31 mouse cellular contexts compared by ENCODE assay signal in the genomic region with DNA sequence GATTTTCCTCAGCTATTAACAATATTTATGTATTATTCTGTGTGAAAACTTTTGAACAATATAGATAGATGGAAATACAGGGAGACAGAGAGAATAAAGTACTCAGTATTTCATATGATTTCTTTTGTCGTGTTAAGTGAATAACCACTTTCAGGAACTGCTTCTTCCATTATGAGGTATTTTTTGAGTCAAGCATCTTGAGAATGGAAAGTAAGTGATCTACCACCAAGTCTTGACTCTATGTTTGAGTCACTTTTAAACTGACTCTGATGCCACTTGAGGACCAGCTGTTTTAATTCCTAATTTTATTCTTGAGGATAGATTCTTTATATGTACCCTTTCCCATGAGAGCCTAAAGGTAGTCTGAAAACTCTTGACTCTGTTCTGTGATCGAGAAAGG.
"Had no signal": no experiment of that assay in that cellular context is flagged by ENCODE, and none has a peak within 500 bp of the region (broad histone marks: within the 10 kb centered on the region; RNA-seq: fewer than 3 reads in every experiment).

No protein-coding gene starts in this region.

- H3K27ac ChIP-seq: heart, embryonic 10.5 days; heart, embryonic 13.5 days; heart, embryonic 15.5 days; hindbrain, embryonic 10.5 days; hindbrain, embryonic 12.5 days; hindbrain, embryonic 13.5 days; hindbrain, embryonic 14.5 days; hindbrain, embryonic 15.5 days; hindbrain, postnatal 0 days; intestine, embryonic 15.5 days; kidney, embryonic 15.5 days; kidney, postnatal 0 days; layer of hippocampus, adult 2 months; left cerebral cortex, adult 2 months had no signal

- H3K9me3 ChIP-seq: heart, embryonic 10.5 days; heart, embryonic 12.5 days; heart, embryonic 13.5 days; heart, embryonic 15.5 days; hindbrain, embryonic 10.5 days; hindbrain, embryonic 12.5 days; hindbrain, embryonic 13.5 days; hindbrain, embryonic 15.5 days; intestine, embryonic 15.5 days; kidney, embryonic 15.5 days had no signal

- DNase-seq: heart, postnatal 10 days; heart, postnatal 14 days; heart, postnatal 36 days; heart, postnatal 4 days; kidney, adult 11 months; kidney, adult 18-20 months; kidney, adult 2 months; kidney, adult 9 months; kidney, postnatal 10 days; kidney, postnatal 14 days; kidney, postnatal 25 days; kidney, postnatal 36 days; kidney, postnatal 4 days; layer of hippocampus, adult 9-11 months; layer of hippocampus, postnatal 36 days had no signal

- H3K36me3 ChIP-seq: heart, embryonic 10.5 days; heart, embryonic 12.5 days; heart, embryonic 13.5 days; heart, embryonic 15.5 days; hindbrain, embryonic 10.5 days; hindbrain, embryonic 12.5 days; hindbrain, embryonic 13.5 days; hindbrain, embryonic 15.5 days; intestine, embryonic 15.5 days; kidney, embryonic 15.5 days had no signal

- H3K4me3 ChIP-seq: heart, embryonic 10.5 days; heart, embryonic 12.5 days; heart, embryonic 13.5 days; heart, embryonic 15.5 days; hindbrain, embryonic 10.5 days; hindbrain, embryonic 12.5 days; hindbrain, embryonic 13.5 days; hindbrain, embryonic 15.5 days; intestine, embryonic 15.5 days; kidney, embryonic 15.5 days; layer of hippocampus, adult 2 months; left cerebral cortex, adult 2 months had no signal

- H3K4me1 ChIP-seq: heart, embryonic 10.5 days; heart, embryonic 12.5 days; heart, embryonic 13.5 days; heart, embryonic 15.5 days; hindbrain, embryonic 10.5 days; hindbrain, embryonic 12.5 days; hindbrain, embryonic 15.5 days; intestine, embryonic 15.5 days; kidney, embryonic 15.5 days had no signal

- H3K9ac ChIP-seq: heart, embryonic 12.5 days; heart, embryonic 13.5 days; heart, embryonic 15.5 days; hindbrain, embryonic 12.5 days; hindbrain, embryonic 13.5 days; hindbrain, embryonic 14.5 days; hindbrain, embryonic 15.5 days; intestine, embryonic 15.5 days; kidney, embryonic 15.5 days had no signal

- H3K27me3 ChIP-seq: heart, embryonic 12.5 days; heart, embryonic 13.5 days; heart, embryonic 15.5 days; hindbrain, embryonic 12.5 days; hindbrain, embryonic 13.5 days; hindbrain, embryonic 15.5 days; intestine, embryonic 15.5 days; kidney, embryonic 15.5 days had no signal

- H3K4me2 ChIP-seq: heart, embryonic 11.5 days; heart, embryonic 12.5 days; heart, embryonic 13.5 days; heart, embryonic 15.5 days; hindbrain, embryonic 12.5 days; hindbrain, embryonic 13.5 days; hindbrain, embryonic 14.5 days; hindbrain, embryonic 15.5 days; intestine, embryonic 15.5 days; kidney, embryonic 15.5 days had no signal
